Mouse (Mus musculus): ENCODE measurements around the gene Wdr5.

- TF ChIP-seq CTCF (IDR thresholded peaks at IDR 0.05; ENCODE audit: low read depth, low read length) (no peak), POLR2A (IDR thresholded peaks at IDR 0.05; ENCODE audit: borderline replicate concordance, low read depth, low read length) (no peak)
Observed at GRCm38 (mm10) chr2:27480367-27480766, 34.6 kb upstream of the Wdr5 start.

Measured in bone marrow macrophage, adult 2 months (primary cell).